Mouse (Mus musculus) CH12.LX (cell line): ENCODE data around the gene Faiml.

Source experiments
- CHD2 ChIP-seq: IDR thresholded peaks from 2 replicates; pipeline ENCODE4 v1.6.1; 2011; ENCODE audit warnings: low read length, improper control_type of control experiment
- CTCF ChIP-seq, 2 experiments: IDR thresholded peaks in 1 of 2; conservative IDR thresholded peaks in 1 of 2; 2 replicates each; pipeline ENCODE4 v1.5.1; 2011 to 2012; ENCODE audit warnings: low read depth in 2 of 2, low read length in 2 of 2, improper control_type of control experiment in 1 of 2, inconsistent platforms in 1 of 2, mild to moderate bottlenecking in 1 of 2, moderate library complexity in 1 of 2
- ELF1 ChIP-seq: IDR thresholded peaks from 2 replicates; pipeline ENCODE4 v1.6.1; 2014; ENCODE audit warnings: low read depth, mild to moderate bottlenecking, inconsistent platforms, low read length, improper control_type of control experiment
- EP300 ChIP-seq: IDR thresholded peaks from 2 replicates; pipeline ENCODE4 v1.6.1; 2011; ENCODE audit warnings: low read length, improper control_type of control experiment
- GABPA ChIP-seq: IDR thresholded peaks from 2 replicates; pipeline ENCODE4 v1.6.1; 2012; ENCODE audit warnings: low read depth, low read length, improper control_type of control experiment, inconsistent platforms; ENCODE audit not compliant: insufficient replicate concordance
- JUN ChIP-seq: IDR thresholded peaks from 2 replicates; pipeline ENCODE4 v1.6.1; 2011; ENCODE audit warnings: low read depth, mild to moderate bottlenecking, low read length, improper control_type of control experiment, moderate library complexity; ENCODE audit not compliant: insufficient read depth
- KAT2A ChIP-seq: IDR thresholded peaks from 2 replicates; pipeline ENCODE4 v1.6.1; 2012; ENCODE audit warnings: low read length, improper control_type of control experiment, inconsistent platforms; ENCODE audit not compliant: insufficient replicate concordance
- MEF2A ChIP-seq: IDR thresholded peaks from 2 replicates; pipeline ENCODE4 v1.6.1; 2014; ENCODE audit warnings: low read depth, mild to moderate bottlenecking, inconsistent platforms, low read length, improper control_type of control experiment, borderline replicate concordance
- MYC ChIP-seq: IDR thresholded peaks from 2 replicates; pipeline ENCODE4 v1.6.1; 2011; ENCODE audit warnings: low read depth, mild to moderate bottlenecking, improper control_type of control experiment, low read length
- POLR2A ChIP-seq: IDR thresholded peaks from 2 replicates; pipeline ENCODE4 v1.6.1; 2011; ENCODE audit warnings: low read depth, mild to moderate bottlenecking, improper control_type of control experiment, low read length
- RAD21 ChIP-seq: IDR thresholded peaks from 2 replicates; pipeline ENCODE4 v1.6.1; 2011; ENCODE audit warnings: low read depth, mild to moderate bottlenecking, low read length, improper control_type of control experiment, moderate library complexity
- TBP ChIP-seq: conservative IDR thresholded peaks from 2 replicates; pipeline ENCODE4 v1.6.1; 2011; ENCODE audit warnings: low read depth, low read length, improper control_type of control experiment
- TCF12 ChIP-seq: IDR thresholded peaks from 2 replicates; pipeline ENCODE4 v1.6.1; 2014; ENCODE audit warnings: low read depth, mild to moderate bottlenecking, inconsistent platforms, low read length, improper control_type of control experiment
- UBTF ChIP-seq: IDR thresholded peaks from 2 replicates; pipeline ENCODE4 v1.6.1; 2012; ENCODE audit warnings: low read depth, mild to moderate bottlenecking, inconsistent platforms, low read length, improper control_type of control experiment, moderate library complexity

DNA sequence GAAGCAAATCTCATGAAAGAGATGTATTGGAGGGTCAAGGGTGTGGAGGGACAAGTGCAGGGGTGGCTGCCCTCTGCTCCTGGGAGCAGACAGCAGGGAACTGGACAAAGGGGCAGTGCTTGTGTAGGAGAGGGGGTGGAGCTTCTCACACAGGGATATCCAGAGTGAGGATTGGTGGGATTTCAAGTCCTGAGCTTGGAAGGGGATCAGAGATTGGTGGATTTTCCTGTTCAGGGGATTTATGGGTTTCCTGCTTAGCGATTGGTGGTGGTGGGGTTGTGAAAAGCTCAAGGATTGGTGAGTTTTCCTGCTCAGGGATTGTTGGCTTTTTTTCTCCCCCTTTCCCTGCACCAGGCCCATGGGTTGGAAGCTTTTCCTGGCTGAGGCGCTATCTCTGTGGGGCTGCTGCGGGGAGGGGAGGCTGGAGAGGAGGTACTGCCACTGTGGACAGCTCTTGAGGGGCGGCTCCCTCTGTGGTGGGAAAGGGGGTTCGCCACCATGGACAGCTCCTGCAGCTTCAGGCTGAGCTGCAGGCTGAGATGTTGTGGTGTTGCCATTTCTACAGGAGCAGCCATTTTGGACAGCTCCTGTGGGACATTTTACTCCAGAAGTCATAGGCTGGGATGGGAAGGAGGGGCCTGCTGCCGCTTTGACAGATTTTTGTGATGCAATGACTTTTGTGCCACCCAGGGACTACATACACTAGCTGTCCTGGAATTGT, 18.9 kb downstream of the Faiml start:
- TF ChIP-seq POLR2A (no peak), ELF1 (no peak), JUN (no peak), CTCF (conservative IDR thresholded peaks at IDR 0.05 in 1 of 2, IDR thresholded peaks at IDR 0.05 in 1 of 2; ENCODE audit: low read depth in 2 of 2, low read length in 2 of 2) (no peak), GABPA (no peak), RAD21 (no peak), UBTF (no peak), TBP (no peak), TCF12 (no peak), KAT2A (no peak), MYC (no peak), CHD2 (no peak), EP300 (no peak), MEF2A (no peak)
